In the genomic region with DNA sequence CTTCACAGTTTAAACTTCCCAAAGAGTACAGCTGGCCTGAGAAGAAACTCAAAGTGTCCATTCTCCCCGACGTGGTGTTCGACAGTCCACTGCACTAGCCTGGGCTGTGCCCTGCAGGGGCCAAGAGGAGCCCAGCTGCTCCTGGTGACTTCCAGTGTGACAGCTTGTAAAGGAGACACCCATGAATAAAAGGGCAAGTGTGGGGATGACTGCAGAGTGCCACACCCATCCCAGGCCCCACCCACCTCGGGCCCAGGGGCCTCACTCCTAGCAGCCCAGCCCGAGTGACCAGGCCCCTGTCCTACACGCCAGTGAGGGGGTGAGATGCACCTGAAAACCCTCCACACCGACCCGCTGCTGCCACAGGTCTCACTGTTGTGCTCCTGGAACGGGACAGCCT, we compare ENCODE assay signal across 13 mouse cellular contexts. TPM values are rescaled to one million over a fixed set of nuclear protein-coding genes. Genes with fewer than 3 reads are reported as not detected.
DNase-seq lines count a peak whose midpoint lies in the region; ATAC-seq and TF ChIP-seq lines count a peak whose summit lies in the region.
"Had no signal": no experiment of that assay in that cellular context is flagged by ENCODE, and none has a peak within 500 bp of the region (broad histone marks: within the 10 kb centered on the region; RNA-seq: fewer than 3 reads in every experiment).

No protein-coding gene starts in this region.

- H3K4me3 ChIP-seq in bone marrow macrophage, adult 2 months (ENCODE audit: insufficient read depth, low read length) = no peak overlapping the region
- H3K4me3 ChIP-seq in liver, embryonic 12.5 days = no peak overlapping the region
- H3K4me3 ChIP-seq: neural tube, embryonic 13.5 days had no signal

- WGBS in liver, embryonic 12.5 days (ENCODE audit: insufficient replicate concordance) = 43% methylated on average over 9 of the region's 9 CpGs

- peak; percentile 92 for DNase-seq in heart, adult 11 months
- DNase-seq in heart, postnatal 10 days = no peak
- DNase-seq in kidney, postnatal 10 days = peak; percentile 18
- DNase-seq in kidney, adult 11 months = no peak
- no peak for DNase-seq in right cerebral cortex, postnatal 4 days
- DNase-seq in left cerebral cortex, adult 11 months (ENCODE audit: low spot score) = no peak
- DNase-seq: cerebellum, postnatal 25 days; kidney, postnatal 4 days; midbrain, embryonic 14.5 days had no signal

- H3K27me3 ChIP-seq in liver, embryonic 12.5 days (replicated peaks) = no peaks in the 10 kb centered on the region
- H3K27me3 ChIP-seq: neural tube, embryonic 13.5 days had no signal

- no peak for TF ChIP-seq POLR2A in bone marrow macrophage, adult 2 months (IDR thresholded peaks at IDR 0.05; ENCODE audit: borderline replicate concordance, low read depth, low read length)

- peak overlapping the region; percentile 37 for H3K4me2 ChIP-seq in liver, embryonic 12.5 days
- H3K4me2 ChIP-seq: neural tube, embryonic 13.5 days had no signal

- peak; percentile 63; the same call in 1 of the 2 replicates for ATAC-seq in liver, embryonic 12.5 days
- ATAC-seq: activated CD4-positive, CD25-positive, alpha-beta regulatory T cell, adult 4 months had no signal

- no peaks in the 10 kb centered on the region for H3K9me3 ChIP-seq in liver, embryonic 12.5 days (replicated peaks)
- H3K9me3 ChIP-seq: neural tube, embryonic 13.5 days had no signal

- intact Hi-C loops in heart, postnatal 10 days (cut with DNase I) = no loop called here

- H3K9ac ChIP-seq in liver, embryonic 12.5 days = no peak overlapping the region; the same call in 1 of the 2 replicates
- H3K9ac ChIP-seq: neural tube, embryonic 13.5 days had no signal

- H3K27ac ChIP-seq in bone marrow macrophage, adult 2 months (ENCODE audit: insufficient read depth, low read depth, low read length) = peak overlapping the region; percentile 31
- H3K27ac ChIP-seq in liver, embryonic 12.5 days = peak overlapping the region; percentile 41
- H3K27ac ChIP-seq: neural tube, embryonic 13.5 days had no signal

- TF ChIP-seq CTCF in bone marrow macrophage, adult 2 months (IDR thresholded peaks at IDR 0.05; ENCODE audit: low read depth, low read length) = no peak

- peaks cover 16% of the 10 kb centered on the region; the same call in 1 of the 2 replicates for H3K36me3 ChIP-seq in liver, embryonic 12.5 days

- peaks cover 79% of the 10 kb centered on the region for H3K4me1 ChIP-seq in bone marrow macrophage, adult 2 months (ENCODE audit: control insufficient read depth, insufficient read depth, low read length)
- H3K4me1 ChIP-seq in liver, embryonic 12.5 days = peaks cover 73% of the 10 kb centered on the region

RNA-seq across cellular contexts. Expression of gene Trim8, which starts 15.7 kb away (rescaled TPM):
- total RNA-seq in heart, postnatal 10 days (2021) = 10 to 100 TPM; 49.9 to 50.6 TPM
- polyA plus RNA-seq in bone marrow macrophage, adult 2 months (2012; ENCODE audit: insufficient read depth, insufficient read length, missing spikeins) = 66.3 and 69.0 TPM in 2 replicates
- 19.0 and 19.5 TPM in 2 replicates for polyA plus RNA-seq in liver, embryonic 12.5 days (2016; fragmentation: Nextera tagmentation; extraction: Ambion mirVana)

Comparison
In these comparisons a context has a peak if more than half of its experiments do, and no peak if none do; other contexts are left out.
1. DNase-seq: peak in heart, adult 11 months (single experiment) and kidney, postnatal 10 days (single experiment); none in heart, postnatal 10 days (0 of 2), kidney, adult 11 months (single experiment), right cerebral cortex, postnatal 4 days (single experiment) and left cerebral cortex, adult 11 months (single experiment).